Mouse (Mus musculus): ENCODE measurements around the gene Arhgef6.

Gene Arhgef6

GRCm38 (mm10) chrX:57183359-57183758, 155.2 kb downstream of the Arhgef6 start:
- no peak for DNase-seq

DNA sequence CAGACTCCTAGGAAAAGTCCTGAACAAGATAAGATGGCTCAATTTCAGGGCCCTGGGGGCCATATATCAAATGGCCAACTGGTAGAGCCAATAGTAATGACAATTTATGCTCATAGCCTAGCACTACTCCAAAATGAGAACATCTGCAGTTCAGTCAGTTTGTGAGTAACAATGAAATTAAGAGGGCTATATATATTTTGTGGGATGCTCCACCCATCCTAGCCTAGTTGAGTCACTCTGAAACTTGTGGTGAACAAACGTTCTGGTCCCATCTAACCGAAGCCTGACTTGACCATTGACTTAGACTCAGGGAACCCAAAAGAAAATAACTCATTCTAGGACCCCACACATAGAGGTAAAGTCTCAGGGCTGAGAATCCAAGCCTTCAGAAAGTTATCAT, 156.1 kb downstream of the Arhgef6 start:
- no peak for DNase-seq
